Mouse (Mus musculus) brain, embryonic 18.5 days (tissue): Measurements from ENCODE around the gene Armh3.
A peak's percentile ranks its signal among the peaks of the same experiment; 100 is the strongest.
"Not testable (repeated sequence)": the region's sequence is repeated elsewhere in the genome, so short reads cannot be mapped to it uniquely, and the experiment has no call there.

ENCODE experiments used
- DNase-seq: peaks from one replicate; pipeline ENCODE4 v3.0.0-alpha.2; 2012; ENCODE audit warnings: low read depth, low spot score

The Armh3 gene

DNA sequence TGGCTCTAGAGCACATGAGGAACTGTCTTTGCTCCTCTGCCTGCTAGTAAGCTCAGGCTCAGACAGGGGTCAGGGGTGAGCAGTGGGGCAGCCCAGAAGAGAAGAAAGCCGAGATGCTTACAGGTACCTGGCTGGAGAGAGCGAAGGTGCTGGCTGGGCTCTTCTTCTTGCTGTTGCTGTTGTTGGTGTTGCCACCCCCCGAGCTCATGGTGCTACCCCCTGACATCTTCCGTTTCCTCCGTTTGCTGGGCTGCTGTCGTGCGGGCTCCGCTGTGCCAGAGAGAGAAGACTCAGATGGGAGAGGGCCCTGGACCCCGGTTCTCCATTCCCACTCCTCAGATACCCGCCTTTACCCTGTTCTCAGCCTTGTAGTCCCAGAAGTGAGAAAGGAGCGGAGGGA, 35.6 kb upstream of the Armh3 start:
- no peak for DNase-seq

GRCm38 (mm10) chr19:46032731-46033510, 34.6 kb upstream of the Armh3 start:
- DNase-seq = no peak

GRCm38 (mm10) chr19:46031689-46032432, 33.6 kb upstream of the Armh3 start:
- no peak for DNase-seq

DNA sequence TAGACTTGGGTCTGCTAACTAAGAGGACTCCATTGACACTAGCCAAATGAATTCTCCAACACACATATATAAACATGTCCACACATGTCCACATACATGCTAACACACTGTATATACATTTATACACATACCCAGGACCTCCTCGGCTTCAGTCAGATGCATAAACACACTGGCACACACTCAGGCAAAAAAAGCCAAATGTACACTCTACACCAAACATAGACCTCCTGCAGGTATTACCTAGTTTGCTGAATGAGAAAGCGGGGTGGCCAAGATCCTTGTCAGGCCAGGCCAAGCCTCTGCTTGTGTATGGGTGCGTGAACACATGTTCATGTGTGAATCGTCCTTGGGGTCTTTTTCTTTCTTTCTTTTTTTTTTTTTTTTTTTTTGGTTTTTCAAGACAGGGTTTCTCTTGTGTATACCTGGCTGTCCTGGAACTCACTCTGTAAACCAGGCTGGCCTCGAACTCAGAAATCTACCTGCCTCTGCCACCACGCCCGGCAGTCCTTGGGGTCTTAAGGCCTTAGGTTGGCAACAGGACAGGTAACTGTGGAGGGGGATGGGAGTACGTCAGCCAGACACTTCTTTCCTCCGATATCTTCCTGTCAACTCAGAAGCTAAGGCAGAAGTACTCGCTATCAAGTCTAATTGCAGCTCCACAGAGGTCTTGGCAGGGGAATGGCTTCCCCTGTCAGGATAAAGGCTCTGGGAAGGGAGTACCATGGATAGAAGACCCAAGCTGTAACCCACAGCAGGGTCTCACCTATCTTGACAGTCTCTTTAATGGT, 32.1 kb upstream of the Armh3 start:
- DNase-seq = no peak

GRCm38 (mm10) chr19:46029652-46030051, 31.4 kb upstream of the Armh3 start:
- DNase-seq = no peak

GRCm38 (mm10) chr19:46028747-46029320, 30.5 kb upstream of the Armh3 start:
- no peak for DNase-seq

GRCm38 (mm10) chr19:46026567-46026966, 28.3 kb upstream of the Armh3 start:
- no peak for DNase-seq

DNA sequence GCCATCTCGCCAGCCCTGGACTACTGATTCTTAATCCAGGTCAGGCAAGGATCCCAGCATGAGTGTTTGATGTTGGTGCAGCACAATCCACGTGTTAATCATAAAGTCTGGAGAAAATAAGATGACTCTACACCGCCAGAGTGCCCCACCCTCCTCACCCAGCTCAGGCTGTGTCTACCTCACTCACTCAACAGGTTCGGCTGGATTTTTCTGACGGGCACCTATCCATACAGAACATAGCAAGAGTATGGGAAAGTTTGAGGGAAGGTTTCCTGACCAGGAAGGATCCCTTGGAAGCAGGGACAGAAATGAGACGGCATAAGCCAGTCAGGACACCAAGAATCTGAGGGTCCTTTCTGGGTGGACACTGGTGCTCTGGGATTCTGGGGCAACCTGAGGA, 26.7 kb upstream of the Armh3 start:
- DNase-seq = no peak

DNA sequence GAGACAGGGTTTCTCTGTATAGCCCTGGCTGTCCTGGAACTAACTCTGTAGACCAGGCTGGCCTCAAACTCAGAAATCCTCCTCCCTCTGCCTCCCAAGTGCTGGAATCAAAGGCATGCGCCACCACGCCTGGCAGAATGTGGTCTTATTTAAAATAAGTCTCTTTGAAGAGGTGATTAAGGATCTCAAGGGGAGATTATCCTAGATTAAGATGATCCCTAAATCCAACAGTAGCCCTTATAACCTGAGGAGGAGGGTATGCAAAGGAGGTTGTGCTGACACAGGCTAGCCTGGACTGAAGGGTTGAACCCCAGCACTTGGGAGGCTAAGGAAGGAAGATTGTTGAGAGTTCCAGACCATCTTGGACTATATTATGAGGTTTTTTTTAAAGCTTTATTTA, 17.7 kb upstream of the Armh3 start:
- no peak for DNase-seq

DNA sequence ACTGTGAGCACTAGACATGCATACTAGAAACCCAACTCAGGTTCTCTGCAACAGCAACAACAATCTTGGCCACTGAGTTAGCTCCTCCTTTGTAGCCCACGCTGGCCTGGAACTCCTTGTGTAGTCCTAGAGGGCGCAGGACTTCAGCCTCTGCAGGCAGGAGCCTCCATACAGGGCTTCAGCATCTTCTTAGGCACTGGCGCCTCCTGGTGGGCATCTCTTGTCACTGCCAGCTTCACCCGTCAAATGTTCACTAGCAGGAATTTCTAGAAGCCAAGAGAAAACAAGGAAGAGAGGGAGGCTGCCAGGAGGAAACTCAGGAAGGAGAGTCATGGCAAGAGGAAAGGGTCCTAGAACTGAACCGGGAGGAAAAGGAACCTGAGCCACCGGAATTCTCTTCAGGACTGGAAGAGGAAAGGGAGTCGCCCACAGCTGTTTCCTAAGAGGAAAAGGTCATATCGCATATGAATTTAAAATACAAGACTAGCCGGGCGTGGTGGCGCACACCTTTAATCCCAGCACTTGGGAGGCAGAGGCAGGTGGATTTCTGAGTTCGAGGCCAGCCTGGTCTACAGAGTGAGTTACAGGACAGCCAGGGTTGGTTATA, 16.4 kb upstream of the Armh3 start:
- DNase-seq = peak; percentile 42

DNA sequence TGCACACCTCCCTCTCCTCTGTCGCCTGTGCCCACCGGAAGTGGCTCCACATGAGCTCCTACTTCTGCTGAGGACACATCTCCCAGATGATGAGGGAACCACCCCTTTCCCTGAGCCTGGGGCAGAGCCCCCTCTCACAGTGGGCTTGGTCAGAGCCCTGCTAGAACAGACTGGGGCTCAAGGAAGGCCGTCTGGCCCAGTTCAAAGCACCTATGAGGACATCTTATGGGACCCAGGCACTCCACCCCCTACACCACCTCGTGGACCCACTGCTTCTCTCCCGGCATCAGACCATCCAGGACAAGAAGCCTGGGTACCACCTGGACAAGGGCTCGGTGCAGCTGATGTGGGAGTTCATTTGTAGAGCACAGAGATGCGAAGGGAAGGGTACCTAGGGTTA, 7.4 kb upstream of the Armh3 start:
- no peak for DNase-seq

- DNase-seq = no peak
These were observed 6.7 kb upstream of the Armh3 start for GRCm38 (mm10) chr19:46004814-46005466.

DNA sequence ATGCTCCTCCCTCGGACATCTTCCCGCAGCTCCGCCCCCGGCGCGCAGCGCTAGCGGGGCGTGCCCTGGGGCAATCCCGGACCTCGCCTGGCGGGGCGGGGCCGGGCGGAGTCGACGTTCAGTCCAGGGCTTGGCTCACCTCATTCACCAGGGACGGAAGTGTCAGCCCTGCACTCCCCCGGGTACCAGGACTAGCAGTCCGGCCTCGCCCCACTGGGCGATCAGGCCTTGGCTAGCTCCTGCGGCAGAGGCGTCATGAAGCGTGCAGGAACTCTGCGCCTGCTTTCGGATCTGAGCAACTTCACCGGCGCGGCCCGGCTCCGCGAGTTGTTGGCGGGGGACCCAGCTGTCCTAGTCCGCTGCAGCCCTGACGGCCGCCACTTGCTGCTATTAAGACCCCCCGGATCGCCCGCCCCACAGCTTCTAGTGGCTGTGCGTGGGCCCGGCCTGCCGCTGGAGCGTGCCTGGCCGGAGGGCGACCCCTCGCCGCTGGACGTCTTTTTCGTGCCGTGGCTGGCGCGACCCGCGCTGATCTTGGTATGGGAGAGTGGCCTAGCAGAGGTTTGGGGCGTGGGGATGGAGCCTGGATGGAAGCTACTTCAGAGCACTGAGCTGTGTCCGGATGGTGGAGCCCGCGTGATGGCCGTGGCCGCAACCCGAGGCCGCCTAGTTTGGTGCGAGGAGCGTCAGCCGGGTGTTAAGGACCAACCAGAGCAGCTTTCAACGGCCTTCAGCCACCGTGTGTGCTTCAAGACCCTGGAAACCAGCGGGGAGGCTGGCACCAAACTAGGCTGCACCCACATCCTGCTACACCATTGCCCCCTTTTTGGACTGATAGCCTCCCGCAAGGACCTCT, 5.3 kb upstream of the Armh3 start, which contains the start of gene Hps6:
Hps6 (plus strand) TSS at position 138 of the 856 bp plus-strand sequence.
- no peak for DNase-seq

GRCm38 (mm10) chr19:46002279-46002678, 4.0 kb upstream of the Armh3 start:
- DNase-seq = no peak

GRCm38 (mm10) chr19:45999378-45999777, 1.1 kb upstream of the Armh3 start:
- no peak for DNase-seq

GRCm38 (mm10) chr19:45998694-45999217, 468 bp upstream of the Armh3 start:
- DNase-seq = no peak

- DNase-seq = no peak
These were observed 923 bp downstream of the Armh3 start for GRCm38 (mm10) chr19:45997365-45997764.

DNA sequence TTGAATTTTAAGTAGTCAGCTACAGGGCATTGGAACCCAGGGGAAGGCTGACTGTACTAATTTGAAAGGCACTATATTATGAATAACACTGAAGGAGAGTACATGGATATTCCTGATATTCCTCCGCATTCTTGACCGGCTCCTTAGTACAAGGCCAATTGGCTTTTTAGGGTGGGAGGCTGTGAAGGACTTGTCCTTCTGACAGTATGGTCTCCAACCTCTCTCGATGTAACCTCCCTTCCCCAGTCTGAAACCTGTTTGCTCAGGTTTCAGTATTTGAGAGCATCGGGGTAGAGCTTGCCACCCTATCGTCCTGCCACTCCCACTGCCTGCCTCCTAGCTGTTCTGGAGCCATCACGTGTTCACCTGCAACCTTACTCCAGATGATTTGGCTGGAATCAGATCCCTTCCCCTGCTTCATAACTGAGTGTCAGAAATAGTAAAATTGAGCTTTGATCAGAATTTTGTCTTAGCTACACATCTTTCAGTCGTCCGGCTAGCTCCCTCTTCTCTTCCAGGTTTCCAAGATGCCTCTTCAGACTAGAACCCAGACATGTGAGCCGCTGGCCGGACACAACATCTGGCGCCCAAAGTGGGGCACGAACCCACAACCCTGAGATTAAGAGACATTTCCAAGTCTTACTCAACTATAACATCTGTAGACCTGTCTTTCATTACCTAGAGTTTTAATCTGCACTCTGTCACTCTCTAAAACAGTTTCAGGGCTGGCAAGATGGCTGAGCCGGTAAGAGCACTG, 4.1 kb downstream of the Armh3 start:
- DNase-seq = no peak

DNA sequence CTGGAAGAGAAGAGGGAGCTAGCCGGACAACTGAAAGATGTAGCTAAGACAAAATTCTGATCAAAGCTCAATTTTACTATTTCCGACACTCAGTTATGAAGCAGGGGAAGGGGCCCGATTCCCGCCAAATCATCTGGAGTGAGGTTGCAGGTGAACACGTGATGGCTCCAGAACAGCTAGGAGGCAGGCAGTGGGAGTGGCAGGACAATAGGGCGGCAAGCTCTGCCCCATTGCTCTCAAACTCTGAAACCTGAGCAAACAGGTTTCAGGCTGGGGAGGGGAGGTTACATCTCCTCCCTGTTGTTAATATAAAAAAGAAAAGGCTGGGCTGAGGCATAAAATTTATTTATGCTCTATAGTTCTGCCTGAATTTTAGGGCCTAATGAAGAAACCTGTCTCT, 4.8 kb downstream of the Armh3 start:
- not testable (repeated sequence) for DNase-seq
